Mouse (Mus musculus) adrenal gland, postnatal 4 days (tissue): ENCODE data around the gene BC024978. TPM values are rescaled to one million over a fixed set of nuclear protein-coding genes. Genes with fewer than 3 reads are reported as not detected.

ENCODE experiments used
- DNase-seq, 2 experiments: peaks; one replicate each; pipeline ENCODE4 v3.0.0; 2021 to 2022; ENCODE audit warnings: low spot score in 2 of 2, mixed read lengths in 2 of 2
- total RNA-seq, 2 experiments: library from RNA; stranded (reverse); gene quantifications; 2 replicates each; pipeline ENCODE4 v1.2.3; 2021

BC024978 gene
- total RNA-seq, 2 experiments from 2014 or later = 19.2 to 22.7 TPM

- DNase-seq = no peak
These were observed 20.7 kb upstream of the BC024978 start for GRCm38 (mm10) chr7:27174896-27175295.

DNA sequence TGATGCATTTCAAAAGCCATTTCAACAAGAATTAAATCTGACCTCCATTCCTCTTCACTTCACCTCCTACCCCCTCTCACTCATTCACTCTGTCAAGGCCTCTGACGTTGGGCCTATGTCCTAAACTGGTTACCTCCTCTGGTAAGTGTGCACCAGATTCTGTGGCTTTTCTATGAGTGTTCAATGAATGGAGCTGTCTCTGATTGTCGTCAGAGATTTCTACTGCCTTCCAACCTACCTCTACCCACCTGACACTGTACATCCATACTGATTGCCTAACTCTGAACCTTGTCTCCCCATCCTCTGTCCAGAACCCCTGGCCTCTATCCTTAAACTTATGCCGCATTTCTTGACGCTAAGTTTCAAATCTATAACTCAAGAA is 17.6 kb upstream of the BC024978 start:
- DNase-seq = no peak

GRCm38 (mm10) chr7:27178324-27179216 is 17.0 kb upstream of the BC024978 start, which contains the start of gene Rab4b:
TSS of gene Rab4b (minus strand) at chr7:27178896.
- peak; percentile 92 to 96 for DNase-seq

DNA sequence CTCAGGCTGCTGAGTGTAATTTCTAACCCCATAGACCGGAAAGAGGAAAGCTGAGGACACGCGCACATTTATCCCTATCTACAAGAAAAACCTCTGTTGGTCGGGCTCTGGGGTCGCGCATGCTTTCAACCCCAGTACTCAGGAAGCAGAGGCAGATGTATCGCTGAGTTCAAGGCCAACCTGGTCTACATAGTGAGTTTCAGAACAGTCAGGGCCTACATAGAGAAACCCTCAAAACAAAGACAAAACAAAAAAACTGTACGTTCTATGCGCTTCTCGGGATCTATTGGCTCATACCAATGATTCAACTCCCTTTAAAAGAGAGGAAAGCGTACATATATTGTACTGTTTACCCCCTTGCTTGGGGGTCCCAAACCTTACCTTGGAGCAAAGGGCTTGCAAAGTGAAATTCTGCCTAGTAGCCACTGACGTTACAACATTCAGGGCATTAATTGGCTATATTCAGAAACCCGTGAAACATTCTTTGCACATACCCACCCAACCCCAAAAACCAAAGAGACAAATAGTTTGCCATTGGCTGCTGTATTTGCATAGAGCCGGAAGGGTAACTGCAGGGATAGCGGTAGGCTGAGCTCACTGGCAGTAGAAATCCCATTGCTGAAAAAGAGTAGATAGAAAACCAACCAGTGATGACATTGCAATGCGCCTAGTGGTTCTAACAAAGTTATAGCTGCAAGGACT is 16.2 kb upstream of the BC024978 start:
- DNase-seq = no peak

GRCm38 (mm10) chr7:27180036-27180435 is 15.5 kb upstream of the BC024978 start:
- no peak for DNase-seq

GRCm38 (mm10) chr7:27180837-27181695 is 14.5 kb upstream of the BC024978 start, which contains the start of the genes Gm21983 and Mia:
TSS of gene Gm21983 (minus strand) at chr7:27181086.
TSS of gene Mia (minus strand) at chr7:27181157.
- DNase-seq = no peak

GRCm38 (mm10) chr7:27182498-27182897 is 13.1 kb upstream of the BC024978 start:
- DNase-seq = no peak

- no peak for DNase-seq
These were observed 10.6 kb upstream of the BC024978 start for GRCm38 (mm10) chr7:27184964-27185363.

DNA sequence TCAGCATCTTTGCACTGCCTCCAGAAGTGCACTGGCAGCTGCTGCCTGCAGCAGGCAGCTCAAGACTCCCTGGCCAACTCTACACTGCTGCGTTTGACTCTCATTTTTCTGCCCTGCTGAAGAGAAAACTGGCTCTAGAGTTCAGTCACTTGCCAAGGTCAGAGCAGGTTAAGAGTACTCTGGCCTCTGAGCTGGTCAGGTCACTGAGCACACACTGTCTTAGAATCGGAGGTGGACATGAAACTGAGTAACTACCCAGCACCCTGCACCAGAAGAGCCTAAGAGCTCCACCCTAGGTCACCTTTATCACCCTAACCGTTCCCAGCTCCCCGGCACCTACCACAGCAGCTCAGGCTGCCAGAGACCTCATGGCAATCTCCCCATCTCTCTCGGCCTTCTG is 9.6 kb upstream of the BC024978 start:
- DNase-seq = no peak

- DNase-seq = no peak
These were observed 6.2 kb upstream of the BC024978 start for GRCm38 (mm10) chr7:27189271-27189931.

DNA sequence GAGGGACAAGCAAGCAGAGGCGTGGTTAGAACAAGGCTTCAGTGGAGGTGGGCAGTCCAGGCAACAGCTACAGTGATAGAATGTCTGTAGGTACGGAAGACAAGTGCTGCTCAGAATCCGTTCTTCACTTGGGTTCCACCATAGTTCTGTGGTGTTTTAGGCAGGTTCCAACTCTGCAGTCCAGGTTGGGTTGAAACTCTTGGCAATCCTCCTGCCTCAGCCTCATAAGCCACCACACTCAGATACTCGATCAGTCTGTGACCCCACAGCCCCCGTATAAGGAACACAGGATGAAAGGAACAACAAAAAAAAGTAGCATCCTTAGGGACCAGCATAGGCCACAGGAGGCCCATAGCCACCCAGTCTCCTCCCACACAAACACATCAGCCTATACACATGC is 3.1 kb upstream of the BC024978 start:
- DNase-seq = no peak

- no peak for DNase-seq
These were observed 1.9 kb upstream of the BC024978 start for GRCm38 (mm10) chr7:27193731-27194130.

DNA sequence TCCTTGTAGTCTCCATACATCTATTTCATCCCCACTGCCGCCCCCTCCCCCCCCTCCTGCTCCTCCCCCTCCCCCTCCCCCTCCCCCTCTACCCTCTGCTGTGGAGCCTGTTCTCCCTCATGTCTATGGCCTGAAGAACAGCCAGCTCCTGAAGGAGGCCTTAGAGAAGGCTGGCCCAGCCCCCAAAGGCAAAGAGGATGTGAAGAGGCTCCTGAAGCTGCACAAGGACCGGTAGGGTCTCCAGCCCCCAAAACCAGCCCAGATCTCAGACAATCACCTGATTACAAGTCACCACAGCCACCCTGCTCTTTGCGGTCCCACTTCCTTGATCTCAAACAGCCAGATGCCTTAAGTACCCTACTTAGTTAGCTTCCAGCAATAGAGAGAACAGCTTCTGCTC is 1.6 kb downstream of the BC024978 start:
- DNase-seq = no peak

DNA sequence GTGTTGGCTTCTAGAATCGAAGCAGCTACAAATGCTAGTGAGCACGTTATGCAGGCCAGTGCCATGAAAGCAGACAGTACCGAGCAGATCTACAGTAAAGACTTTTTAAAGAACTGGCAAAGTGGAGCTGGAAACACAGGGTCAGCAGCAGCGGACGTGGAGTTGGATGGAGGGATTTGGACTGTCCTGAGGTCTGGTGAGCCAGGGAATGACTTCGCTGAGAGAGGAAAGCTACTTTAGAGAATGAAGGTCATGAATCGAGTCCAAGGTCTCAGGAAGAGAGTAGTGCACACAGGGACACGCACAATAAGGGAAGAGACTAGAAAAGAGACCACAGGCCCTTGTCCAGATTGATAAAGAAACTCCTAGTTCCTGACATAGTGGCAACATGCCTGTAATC is 2.1 kb downstream of the BC024978 start:
- DNase-seq = no peak

DNA sequence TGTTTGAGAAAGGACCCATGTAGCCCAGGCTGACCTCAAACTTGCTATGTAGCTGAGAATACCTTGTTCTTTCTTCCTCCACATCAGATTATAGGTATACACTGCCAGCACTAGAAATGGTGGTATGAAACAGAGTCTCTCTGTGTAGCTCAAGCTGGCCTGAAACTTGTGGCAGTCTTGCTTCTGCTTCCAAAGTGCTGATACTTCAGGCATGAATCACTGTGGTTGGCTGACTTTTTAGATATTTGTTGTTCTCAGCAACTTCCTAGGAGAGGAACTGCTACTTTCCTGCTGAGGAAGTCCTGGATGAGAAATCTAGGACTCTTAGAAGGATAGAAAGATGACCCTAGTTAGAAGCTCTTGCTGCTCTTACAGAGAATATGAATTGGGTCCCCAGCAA is 2.8 kb downstream of the BC024978 start:
- DNase-seq = no peak

GRCm38 (mm10) chr7:27198779-27199178 is 3.2 kb downstream of the BC024978 start:
- DNase-seq = no peak

GRCm38 (mm10) chr7:27203730-27204449 is 8.3 kb downstream of the BC024978 start:
- DNase-seq = no peak

- no peak for DNase-seq
These were observed 17.0 kb downstream of the BC024978 start for GRCm38 (mm10) chr7:27212626-27213025.

- no peak for DNase-seq
These were observed 23.0 kb downstream of the BC024978 start for GRCm38 (mm10) chr7:27218586-27218985.

- no peak for DNase-seq
These were observed 24.4 kb downstream of the BC024978 start for GRCm38 (mm10) chr7:27219937-27220336.
